Mouse (Mus musculus): Measurements from ENCODE around the gene Slmap. TPM values are rescaled to one million over a fixed set of nuclear protein-coding genes. Genes with fewer than 3 reads are reported as not detected.

The Slmap gene
- polyA plus RNA-seq, 1 experiment from 2014 or later: 19.1 TPM

GRCm38 (mm10) chr14:26562247-26562646, 27.5 kb upstream of the Slmap start:
- H3K36me3 ChIP-seq (ENCODE audit: control insufficient read depth, insufficient read depth, low read length): no peaks in the 10 kb centered on the region
- no peak overlapping the region for H3K4me2 ChIP-seq (ENCODE audit: low read length)
- H3K9ac ChIP-seq (replicated peaks; ENCODE audit: low read length): no peak overlapping the region
- H3K4me1 ChIP-seq (ENCODE audit: control insufficient read depth, insufficient read depth, low read length): no peaks in the 10 kb centered on the region
- WGBS: 86% methylated on average over 2 of the region's 2 CpGs
- H3K27me3 ChIP-seq (ENCODE audit: control insufficient read depth, insufficient read depth, low read length): no peaks in the 10 kb centered on the region
- DNase-seq (no peak), ATAC-seq (ENCODE audit: low FRiP score, low TSS enrichment) (no peak)
- no peak overlapping the region for H3K4me3 ChIP-seq (replicated peaks; ENCODE audit: low read depth, low read length)
- no peaks in the 10 kb centered on the region for H3K9me3 ChIP-seq (ENCODE audit: control insufficient read depth, low read length)
- no peak overlapping the region for H3K27ac ChIP-seq (replicated peaks; ENCODE audit: low read depth, low read length)

- Histone ChIP-seq H3K9ac (replicated peaks; ENCODE audit: low read length) (no peak overlapping the region), H3K4me1 (ENCODE audit: control insufficient read depth, insufficient read depth, low read length) (no peaks in the 10 kb centered on the region), H3K9me3 (ENCODE audit: control insufficient read depth, low read length) (no peaks in the 10 kb centered on the region), H3K36me3 (ENCODE audit: control insufficient read depth, insufficient read depth, low read length) (no peaks in the 10 kb centered on the region), H3K4me3 (replicated peaks; ENCODE audit: low read depth, low read length) (no peak overlapping the region), H3K27me3 (ENCODE audit: control insufficient read depth, insufficient read depth, low read length) (no peaks in the 10 kb centered on the region), H3K4me2 (ENCODE audit: low read length) (no peak overlapping the region), H3K27ac (replicated peaks; ENCODE audit: low read depth, low read length) (no peak overlapping the region)
- 90% methylated on average over 7 of the region's 7 CpGs for WGBS
- ATAC-seq (ENCODE audit: low FRiP score, low TSS enrichment): no peak
- no peak for DNase-seq
Measured at GRCm38 (mm10) chr14:26558536-26558935, 23.8 kb upstream of the Slmap start.

- no peak overlapping the region for H3K4me2 ChIP-seq (ENCODE audit: low read length)
- no peaks in the 10 kb centered on the region for H3K9me3 ChIP-seq (ENCODE audit: control insufficient read depth, low read length)
- no peak overlapping the region for H3K4me3 ChIP-seq (replicated peaks; ENCODE audit: low read depth, low read length)
- no peak overlapping the region for H3K27ac ChIP-seq (replicated peaks; ENCODE audit: low read depth, low read length)
- H3K27me3 ChIP-seq (ENCODE audit: control insufficient read depth, insufficient read depth, low read length): no peaks in the 10 kb centered on the region
- no peak for ATAC-seq (ENCODE audit: low FRiP score, low TSS enrichment)
- WGBS: 77% methylated on average over 1 of the region's 1 CpGs
- no peak overlapping the region for H3K9ac ChIP-seq (replicated peaks; ENCODE audit: low read length)
- DNase-seq: no peak
- no peaks in the 10 kb centered on the region for H3K36me3 ChIP-seq (ENCODE audit: control insufficient read depth, insufficient read depth, low read length)
- no peaks in the 10 kb centered on the region for H3K4me1 ChIP-seq (ENCODE audit: control insufficient read depth, insufficient read depth, low read length)
Measured at GRCm38 (mm10) chr14:26557581-26557980, 22.9 kb upstream of the Slmap start.

DNA sequence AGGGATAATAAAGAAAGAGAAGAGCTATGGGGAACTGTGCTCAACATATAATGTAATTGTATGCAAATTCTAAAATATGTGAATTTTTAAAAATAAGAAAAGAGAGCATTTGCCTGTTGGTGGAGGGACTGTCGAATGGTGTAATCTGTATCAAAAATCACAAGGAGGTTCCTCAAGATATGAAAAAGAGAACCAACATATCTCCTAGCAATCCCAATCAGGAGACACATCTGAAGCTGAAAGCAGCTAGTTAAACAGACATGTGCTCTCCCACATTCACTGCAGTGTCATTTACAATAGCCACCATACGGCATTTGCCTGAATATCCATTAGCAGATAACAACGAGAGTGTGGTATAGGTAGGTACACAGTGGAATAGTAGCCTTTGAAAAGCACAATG, 18.1 kb upstream of the Slmap start:
- H3K36me3 ChIP-seq (ENCODE audit: control insufficient read depth, insufficient read depth, low read length): no peaks in the 10 kb centered on the region
- WGBS: 86% methylated on average over 3 of the region's 3 CpGs

GRCm38 (mm10) chr14:26552441-26552840, 17.7 kb upstream of the Slmap start:
- WGBS: 87% methylated on average over 2 of the region's 2 CpGs
- no peak for ATAC-seq (ENCODE audit: low FRiP score, low TSS enrichment)

More for the DNA sequence above, 18.1 kb upstream of the Slmap start:
- H3K27ac ChIP-seq (replicated peaks; ENCODE audit: low read depth, low read length): no peak overlapping the region
- no peak for ATAC-seq (ENCODE audit: low FRiP score, low TSS enrichment)
- H3K4me1 ChIP-seq (ENCODE audit: control insufficient read depth, insufficient read depth, low read length): no peaks in the 10 kb centered on the region
- H3K4me2 ChIP-seq (ENCODE audit: low read length): no peak overlapping the region
- no peak for DNase-seq
- no peaks in the 10 kb centered on the region for H3K27me3 ChIP-seq (ENCODE audit: control insufficient read depth, insufficient read depth, low read length)
- no peak overlapping the region for H3K9ac ChIP-seq (replicated peaks; ENCODE audit: low read length)
- no peaks in the 10 kb centered on the region for H3K9me3 ChIP-seq (ENCODE audit: control insufficient read depth, low read length)
- no peak overlapping the region for H3K4me3 ChIP-seq (replicated peaks; ENCODE audit: low read depth, low read length)

GRCm38 (mm10) chr14:26550712-26551111, 16.0 kb upstream of the Slmap start:
- no peak for DNase-seq
- Histone ChIP-seq H3K27me3 (ENCODE audit: control insufficient read depth, insufficient read depth, low read length) (no peaks in the 10 kb centered on the region), H3K36me3 (ENCODE audit: control insufficient read depth, insufficient read depth, low read length) (no peaks in the 10 kb centered on the region), H3K4me3 (replicated peaks; ENCODE audit: low read depth, low read length) (no peak overlapping the region), H3K9me3 (ENCODE audit: control insufficient read depth, low read length) (no peaks in the 10 kb centered on the region), H3K27ac (replicated peaks; ENCODE audit: low read depth, low read length) (no peak overlapping the region), H3K4me1 (ENCODE audit: control insufficient read depth, insufficient read depth, low read length) (no peaks in the 10 kb centered on the region), H3K4me2 (ENCODE audit: low read length) (no peak overlapping the region), H3K9ac (replicated peaks; ENCODE audit: low read length) (no peak overlapping the region)
- no peak for ATAC-seq (ENCODE audit: low FRiP score, low TSS enrichment)
- WGBS: 94% methylated on average over 8 of the region's 8 CpGs

More at GRCm38 (mm10) chr14:26552441-26552840, 17.7 kb upstream of the Slmap start:
- Histone ChIP-seq H3K27ac (replicated peaks; ENCODE audit: low read depth, low read length) (no peak overlapping the region), H3K4me3 (replicated peaks; ENCODE audit: low read depth, low read length) (no peak overlapping the region), H3K4me2 (ENCODE audit: low read length) (no peak overlapping the region), H3K27me3 (ENCODE audit: control insufficient read depth, insufficient read depth, low read length) (no peaks in the 10 kb centered on the region), H3K36me3 (ENCODE audit: control insufficient read depth, insufficient read depth, low read length) (no peaks in the 10 kb centered on the region), H3K9ac (replicated peaks; ENCODE audit: low read length) (no peak overlapping the region), H3K9me3 (ENCODE audit: control insufficient read depth, low read length) (no peaks in the 10 kb centered on the region), H3K4me1 (ENCODE audit: control insufficient read depth, insufficient read depth, low read length) (no peaks in the 10 kb centered on the region)
- DNase-seq: no peak

DNA sequence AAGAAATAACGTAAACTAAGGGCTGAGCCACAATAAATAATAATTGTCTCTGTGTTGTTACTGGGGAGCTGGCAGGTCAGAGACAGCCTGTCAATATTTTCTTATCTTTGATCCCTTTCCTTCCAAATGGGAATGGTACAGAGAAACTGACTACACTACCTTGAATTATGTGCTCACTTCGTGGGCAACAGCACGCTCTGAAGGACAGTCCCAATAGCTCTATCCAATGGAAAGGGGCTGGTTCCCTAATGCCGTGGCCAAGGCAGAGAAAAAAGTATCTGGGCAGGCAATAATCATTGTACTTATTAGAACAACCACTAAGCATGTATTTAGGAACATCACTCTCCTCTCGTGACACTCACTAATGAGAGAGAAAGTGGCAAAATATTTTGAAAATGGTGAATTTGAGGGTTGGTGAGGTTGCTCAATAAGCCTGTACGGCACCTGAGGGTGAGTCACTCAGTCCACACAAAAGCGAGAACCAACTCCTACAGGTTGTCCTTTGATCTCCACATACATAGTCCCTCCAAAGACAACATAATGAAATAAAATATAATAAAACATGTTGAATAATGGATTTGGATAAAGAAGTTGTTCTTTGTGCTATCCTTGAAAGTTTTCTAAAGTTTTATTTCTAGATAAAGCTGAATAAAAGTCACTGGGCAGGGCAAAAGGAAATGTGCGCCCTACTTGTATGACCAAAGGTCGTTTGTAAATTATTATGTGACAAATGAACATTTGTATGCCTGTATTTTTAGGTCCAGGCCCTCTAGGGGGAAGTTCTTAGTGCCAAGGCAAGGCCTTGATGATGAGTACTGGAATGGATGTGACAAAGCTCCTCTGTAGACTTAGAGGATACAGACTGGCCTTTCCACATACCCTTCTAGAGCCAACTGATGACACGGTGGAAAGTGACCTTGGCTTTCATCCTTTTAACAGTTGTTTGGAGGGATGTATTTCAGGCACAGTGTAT, 13.1 kb upstream of the Slmap start:
- Histone ChIP-seq H3K4me3 (replicated peaks; ENCODE audit: low read depth, low read length) (no peak overlapping the region), H3K4me1 (ENCODE audit: control insufficient read depth, insufficient read depth, low read length) (no peaks in the 10 kb centered on the region), H3K27ac (replicated peaks; ENCODE audit: low read depth, low read length) (no peak overlapping the region), H3K27me3 (ENCODE audit: control insufficient read depth, insufficient read depth, low read length) (no peaks in the 10 kb centered on the region), H3K4me2 (ENCODE audit: low read length) (no peak overlapping the region), H3K9me3 (ENCODE audit: control insufficient read depth, low read length) (no peaks in the 10 kb centered on the region), H3K9ac (replicated peaks; ENCODE audit: low read length) (no peak overlapping the region), H3K36me3 (ENCODE audit: control insufficient read depth, insufficient read depth, low read length) (no peaks in the 10 kb centered on the region)
- no peak for DNase-seq
- no peak for ATAC-seq (ENCODE audit: low FRiP score, low TSS enrichment)
- WGBS: 81% methylated on average over 10 of the region's 10 CpGs

DNA sequence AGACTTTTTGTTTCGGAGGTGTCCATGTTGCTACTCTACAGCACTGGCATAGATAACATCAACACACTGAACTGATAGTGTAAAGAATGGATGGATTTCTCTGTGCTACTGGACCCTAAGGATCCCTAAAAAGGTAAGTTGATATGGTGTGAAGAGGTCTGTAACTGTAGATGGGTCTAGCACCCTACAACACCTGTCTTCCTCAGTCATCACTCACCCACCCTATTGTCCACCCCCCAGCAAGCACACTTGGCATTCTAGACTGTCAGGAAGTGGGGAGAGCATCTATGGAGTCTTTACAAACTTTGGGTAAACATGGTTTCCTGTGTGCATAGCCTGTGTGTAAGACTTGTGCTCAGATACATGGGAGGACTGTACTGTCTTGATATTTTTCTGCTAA, 7.4 kb upstream of the Slmap start:
- Histone ChIP-seq H3K27ac (replicated peaks; ENCODE audit: low read depth, low read length) (no peak overlapping the region), H3K4me2 (ENCODE audit: low read length) (no peak overlapping the region), H3K36me3 (ENCODE audit: control insufficient read depth, insufficient read depth, low read length) (no peaks in the 10 kb centered on the region), H3K4me1 (ENCODE audit: control insufficient read depth, insufficient read depth, low read length) (no peaks in the 10 kb centered on the region), H3K27me3 (ENCODE audit: control insufficient read depth, insufficient read depth, low read length) (no peaks in the 10 kb centered on the region), H3K4me3 (replicated peaks; ENCODE audit: low read depth, low read length) (no peak overlapping the region), H3K9me3 (ENCODE audit: control insufficient read depth, low read length) (no peaks in the 10 kb centered on the region), H3K9ac (replicated peaks; ENCODE audit: low read length) (no peak overlapping the region)
- 94% methylated on average over 1 of the region's 1 CpGs for WGBS
- ATAC-seq (ENCODE audit: low FRiP score, low TSS enrichment) (no peak), DNase-seq (no peak)

DNA sequence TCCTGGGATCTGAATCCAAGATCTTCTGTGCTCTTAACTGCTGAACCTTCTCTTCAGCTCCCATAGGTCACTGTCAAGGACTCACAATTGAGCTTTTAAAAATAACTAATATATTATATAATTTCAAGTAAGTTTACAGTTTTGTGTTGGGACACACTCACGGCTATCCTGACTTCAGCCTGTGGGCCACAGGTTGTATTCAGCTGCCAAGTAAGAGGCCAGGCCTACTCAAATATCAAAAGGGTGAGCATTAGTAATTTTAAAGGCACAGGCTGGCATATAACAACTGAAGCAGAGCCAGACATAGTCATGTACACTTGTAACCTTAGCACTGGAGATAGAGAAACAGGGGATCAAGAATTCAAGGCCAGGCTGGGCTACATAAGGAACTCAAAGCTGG, 5.8 kb upstream of the Slmap start:
- no peaks in the 10 kb centered on the region for H3K36me3 ChIP-seq (ENCODE audit: control insufficient read depth, insufficient read depth, low read length)
- H3K4me2 ChIP-seq (ENCODE audit: low read length): no peak overlapping the region
- H3K4me3 ChIP-seq (replicated peaks; ENCODE audit: low read depth, low read length): no peak overlapping the region
- H3K9ac ChIP-seq (replicated peaks; ENCODE audit: low read length): no peak overlapping the region
- DNase-seq: no peak
- 65% methylated on average over 1 of the region's 1 CpGs for WGBS
- H3K9me3 ChIP-seq (ENCODE audit: control insufficient read depth, low read length): no peaks in the 10 kb centered on the region
- H3K27me3 ChIP-seq (ENCODE audit: control insufficient read depth, insufficient read depth, low read length): no peaks in the 10 kb centered on the region
- ATAC-seq (ENCODE audit: low FRiP score, low TSS enrichment): no peak
- H3K27ac ChIP-seq (replicated peaks; ENCODE audit: low read depth, low read length): no peak overlapping the region
- H3K4me1 ChIP-seq (ENCODE audit: control insufficient read depth, insufficient read depth, low read length): no peaks in the 10 kb centered on the region
